Mouse (Mus musculus): ENCODE results near the gene AW011738. TPM values are rescaled to one million over a fixed set of nuclear protein-coding genes. Genes with fewer than 3 reads are reported as not detected.
A peak's percentile ranks its signal among the peaks of the same experiment; 100 is the strongest.

Gene AW011738
- 0.84 and 0.96 TPM in 2 replicates for polyA plus RNA-seq (2014; fragmentation: Nextera tagmentation; extraction: Ambion mirVana)

- H3K36me3 ChIP-seq (ENCODE audit: control insufficient read depth, insufficient read depth, low read length): no peaks in the 10 kb centered on the region
- H3K9me3 ChIP-seq (ENCODE audit: control insufficient read depth, low read length): no peaks in the 10 kb centered on the region
- H3K9ac ChIP-seq (replicated peaks; ENCODE audit: low read length): peak within 1 kb of the TSS; percentile 63
- peaks cover 17% of the 10 kb centered on the region for H3K4me1 ChIP-seq (ENCODE audit: control insufficient read depth, insufficient read depth, low read length)
- H3K4me2 ChIP-seq (ENCODE audit: low read length): peak within 1 kb of the TSS; percentile 94
- H3K27ac ChIP-seq (replicated peaks; ENCODE audit: low read depth, low read length): peak within 1 kb of the TSS; percentile 70
- under 1% methylated on average over 35 of the region's 39 CpGs for WGBS
- DNase-seq (peak; percentile 82), ATAC-seq (ENCODE audit: low FRiP score, low TSS enrichment) (peak; percentile 79)
- peak within 1 kb of the TSS; percentile 51 for H3K4me3 ChIP-seq (replicated peaks; ENCODE audit: low read depth, low read length)
- peaks cover 5% of the 10 kb centered on the region; the same call in 1 of the 2 replicates for H3K27me3 ChIP-seq (ENCODE audit: control insufficient read depth, insufficient read depth, low read length)
Measured at GRCm38 (mm10) chr4:156203001-156203412, at the start of gene AW011738. Gene AW011738 (plus strand): TSS chr4:156203304.

- 93% methylated on average over 3 of the region's 3 CpGs for WGBS
- H3K4me2 ChIP-seq (ENCODE audit: low read length): no peak overlapping the region
Measured at GRCm38 (mm10) chr4:156154771-156155170, 48.3 kb upstream of the AW011738 start.

GRCm38 (mm10) chr4:156166477-156166876 lies 36.6 kb upstream of the AW011738 start:
- Histone ChIP-seq H3K9me3 (ENCODE audit: control insufficient read depth, low read length) (no peaks in the 10 kb centered on the region), H3K4me2 (ENCODE audit: low read length) (no peak overlapping the region), H3K4me3 (replicated peaks; ENCODE audit: low read depth, low read length) (no peak overlapping the region), H3K36me3 (ENCODE audit: control insufficient read depth, insufficient read depth, low read length) (peaks cover 90% of the 10 kb centered on the region), H3K27ac (replicated peaks; ENCODE audit: low read depth, low read length) (no peak overlapping the region), H3K27me3 (ENCODE audit: control insufficient read depth, insufficient read depth, low read length) (no peaks in the 10 kb centered on the region), H3K9ac (replicated peaks; ENCODE audit: low read length) (no peak overlapping the region), H3K4me1 (ENCODE audit: control insufficient read depth, insufficient read depth, low read length) (no peaks in the 10 kb centered on the region)
- DNase-seq: no peak
- no peak for ATAC-seq (ENCODE audit: low FRiP score, low TSS enrichment)
- WGBS: 91% methylated on average over 9 of the region's 9 CpGs

More at GRCm38 (mm10) chr4:156154771-156155170, 48.3 kb upstream of the AW011738 start:
- no peaks in the 10 kb centered on the region for H3K9me3 ChIP-seq (ENCODE audit: control insufficient read depth, low read length)
- H3K4me3 ChIP-seq (replicated peaks; ENCODE audit: low read depth, low read length): no peak overlapping the region
- DNase-seq (no peak), ATAC-seq (ENCODE audit: low FRiP score, low TSS enrichment) (no peak)
- H3K27ac ChIP-seq (replicated peaks; ENCODE audit: low read depth, low read length): no peak overlapping the region
- no peaks in the 10 kb centered on the region for H3K4me1 ChIP-seq (ENCODE audit: control insufficient read depth, insufficient read depth, low read length)
- H3K27me3 ChIP-seq (ENCODE audit: control insufficient read depth, insufficient read depth, low read length): no peaks in the 10 kb centered on the region
- no peaks in the 10 kb centered on the region for H3K36me3 ChIP-seq (ENCODE audit: control insufficient read depth, insufficient read depth, low read length)
- H3K9ac ChIP-seq (replicated peaks; ENCODE audit: low read length): no peak overlapping the region

- Histone ChIP-seq H3K27ac (replicated peaks; ENCODE audit: low read depth, low read length) (no peak overlapping the region), H3K9me3 (ENCODE audit: control insufficient read depth, low read length) (no peaks in the 10 kb centered on the region), H3K4me3 (replicated peaks; ENCODE audit: low read depth, low read length) (no peak overlapping the region), H3K36me3 (ENCODE audit: control insufficient read depth, insufficient read depth, low read length) (peaks cover 99% of the 10 kb centered on the region), H3K9ac (replicated peaks; ENCODE audit: low read length) (no peak overlapping the region), H3K27me3 (ENCODE audit: control insufficient read depth, insufficient read depth, low read length) (no peaks in the 10 kb centered on the region), H3K4me1 (ENCODE audit: control insufficient read depth, insufficient read depth, low read length) (no peaks in the 10 kb centered on the region), H3K4me2 (ENCODE audit: low read length) (no peak overlapping the region)
- 94% methylated on average over 8 of the region's 8 CpGs for WGBS
- DNase-seq (no peak), ATAC-seq (ENCODE audit: low FRiP score, low TSS enrichment) (no peak)
Measured at GRCm38 (mm10) chr4:156168611-156169010, 34.5 kb upstream of the AW011738 start.

- Histone ChIP-seq H3K9me3 (ENCODE audit: control insufficient read depth, low read length) (no peaks in the 10 kb centered on the region), H3K27me3 (ENCODE audit: control insufficient read depth, insufficient read depth, low read length) (no peaks in the 10 kb centered on the region), H3K4me3 (replicated peaks; ENCODE audit: low read depth, low read length) (no peak overlapping the region), H3K4me1 (ENCODE audit: control insufficient read depth, insufficient read depth, low read length) (no peaks in the 10 kb centered on the region), H3K27ac (replicated peaks; ENCODE audit: low read depth, low read length) (no peak overlapping the region), H3K9ac (replicated peaks; ENCODE audit: low read length) (no peak overlapping the region), H3K36me3 (ENCODE audit: control insufficient read depth, insufficient read depth, low read length) (peaks cover 99% of the 10 kb centered on the region), H3K4me2 (ENCODE audit: low read length) (no peak overlapping the region)
- ATAC-seq (ENCODE audit: low FRiP score, low TSS enrichment) (no peak), DNase-seq (no peak)
- WGBS: 96% methylated on average over 10 of the region's 10 CpGs
Measured at GRCm38 (mm10) chr4:156169129-156169528, 34.0 kb upstream of the AW011738 start.

- Histone ChIP-seq H3K4me1 (ENCODE audit: control insufficient read depth, insufficient read depth, low read length) (no peaks in the 10 kb centered on the region), H3K9ac (replicated peaks; ENCODE audit: low read length) (no peak overlapping the region), H3K4me3 (replicated peaks; ENCODE audit: low read depth, low read length) (no peak overlapping the region), H3K27ac (replicated peaks; ENCODE audit: low read depth, low read length) (no peak overlapping the region), H3K9me3 (ENCODE audit: control insufficient read depth, low read length) (no peaks in the 10 kb centered on the region), H3K27me3 (ENCODE audit: control insufficient read depth, insufficient read depth, low read length) (no peaks in the 10 kb centered on the region), H3K4me2 (ENCODE audit: low read length) (no peak overlapping the region), H3K36me3 (ENCODE audit: control insufficient read depth, insufficient read depth, low read length) (peaks cover 100% of the 10 kb centered on the region)
- WGBS: 97% methylated on average over 11 of the region's 11 CpGs
- DNase-seq (no peak), ATAC-seq (ENCODE audit: low FRiP score, low TSS enrichment) (no peak)
Measured at GRCm38 (mm10) chr4:156171828-156172227, 31.3 kb upstream of the AW011738 start.

- peaks cover 81% of the 10 kb centered on the region for H3K36me3 ChIP-seq (ENCODE audit: control insufficient read depth, insufficient read depth, low read length)
- H3K9me3 ChIP-seq (ENCODE audit: control insufficient read depth, low read length): no peaks in the 10 kb centered on the region
- WGBS: 89% methylated on average over 9 of the region's 9 CpGs
- no peaks in the 10 kb centered on the region for H3K27me3 ChIP-seq (ENCODE audit: control insufficient read depth, insufficient read depth, low read length)
- H3K27ac ChIP-seq (replicated peaks; ENCODE audit: low read depth, low read length): no peak overlapping the region
- H3K4me1 ChIP-seq (ENCODE audit: control insufficient read depth, insufficient read depth, low read length): peaks cover 25% of the 10 kb centered on the region
- H3K4me2 ChIP-seq (ENCODE audit: low read length): no peak overlapping the region
- H3K9ac ChIP-seq (replicated peaks; ENCODE audit: low read length): no peak overlapping the region
- H3K4me3 ChIP-seq (replicated peaks; ENCODE audit: low read depth, low read length): no peak overlapping the region
- ATAC-seq (ENCODE audit: low FRiP score, low TSS enrichment) (no peak), DNase-seq (no peak)
Measured at GRCm38 (mm10) chr4:156177630-156178029, 25.5 kb upstream of the AW011738 start.

- DNase-seq (no peak), ATAC-seq (ENCODE audit: low FRiP score, low TSS enrichment) (no peak)
- 89% methylated on average over 5 of the region's 5 CpGs for WGBS
- Histone ChIP-seq H3K36me3 (ENCODE audit: control insufficient read depth, insufficient read depth, low read length) (peaks cover 19% of the 10 kb centered on the region), H3K27me3 (ENCODE audit: control insufficient read depth, insufficient read depth, low read length) (no peaks in the 10 kb centered on the region), H3K4me3 (replicated peaks; ENCODE audit: low read depth, low read length) (peak overlapping the region; percentile 57), H3K27ac (replicated peaks; ENCODE audit: low read depth, low read length) (no peak overlapping the region), H3K9me3 (ENCODE audit: control insufficient read depth, low read length) (no peaks in the 10 kb centered on the region), H3K4me1 (ENCODE audit: control insufficient read depth, insufficient read depth, low read length) (peaks cover 78% of the 10 kb centered on the region), H3K9ac (replicated peaks; ENCODE audit: low read length) (peak overlapping the region; percentile 88), H3K4me2 (ENCODE audit: low read length) (peak overlapping the region; percentile 91)
Measured at GRCm38 (mm10) chr4:156183747-156184146, 19.4 kb upstream of the AW011738 start.

GRCm38 (mm10) chr4:156184291-156184954 lies 18.7 kb upstream of the AW011738 start:
- ATAC-seq (ENCODE audit: low FRiP score, low TSS enrichment): no peak
- Histone ChIP-seq H3K4me3 (replicated peaks; ENCODE audit: low read depth, low read length) (peak overlapping the region; percentile 57), H3K9ac (replicated peaks; ENCODE audit: low read length) (peak overlapping the region; percentile 88), H3K4me1 (ENCODE audit: control insufficient read depth, insufficient read depth, low read length) (peaks cover 85% of the 10 kb centered on the region), H3K36me3 (ENCODE audit: control insufficient read depth, insufficient read depth, low read length) (peaks cover 13% of the 10 kb centered on the region), H3K27ac (replicated peaks; ENCODE audit: low read depth, low read length) (peak overlapping the region; percentile 97), H3K9me3 (ENCODE audit: control insufficient read depth, low read length) (no peaks in the 10 kb centered on the region), H3K27me3 (ENCODE audit: control insufficient read depth, insufficient read depth, low read length) (no peaks in the 10 kb centered on the region), H3K4me2 (ENCODE audit: low read length) (peak overlapping the region; percentile 91)
- DNase-seq: peak; percentile 30
- 69% methylated on average over 7 of the region's 7 CpGs for WGBS
